Mouse (Mus musculus) liver, adult 2 months (tissue): ENCODE results near the gene Mgarp. TPM values are rescaled to one million over a fixed set of nuclear protein-coding genes. Genes with fewer than 3 reads are reported as not detected.
"Not testable (repeated sequence)": the region's sequence is repeated elsewhere in the genome, so short reads cannot be mapped to it uniquely, and the experiment has no call there.

Experiments used
- DNase-seq: peaks from one replicate; pipeline ENCODE4 v3.0.0-alpha.2; 2011; ENCODE audit warnings: low read depth, low spot score; ENCODE audit errors: extremely low read depth
- H3K27ac ChIP-seq: fragments of 200-500 bp; replicated peaks from 2 replicates; pipeline ENCODE4 v1.5.1; 2012; ENCODE audit warnings: low read depth, mild to moderate bottlenecking, control low read depth, inconsistent platforms, low read length; ENCODE audit not compliant: insufficient read depth
- H3K27me3 ChIP-seq: fragments of 200-500 bp; 2 replicates; pipeline ENCODE4 v1.6.1; 2012; ENCODE audit warnings: mild to moderate bottlenecking, moderate library complexity, low read length, inconsistent platforms; ENCODE audit not compliant: control insufficient read depth, insufficient read depth
- H3K36me3 ChIP-seq: fragments of 200-500 bp; 2 replicates; pipeline ENCODE4 v1.6.1; 2012; ENCODE audit warnings: low read length, inconsistent platforms; ENCODE audit not compliant: control insufficient read depth, insufficient read depth
- H3K4me1 ChIP-seq: fragments of 200-500 bp; 2 replicates; pipeline ENCODE4 v1.6.1; 2011; ENCODE audit warnings: low read length; ENCODE audit not compliant: control insufficient read depth, insufficient read depth
- H3K4me3 ChIP-seq: fragments of 200-500 bp; 2 replicates; pipeline ENCODE4 v1.5.1; 2011; ENCODE audit warnings: low read depth, mild to moderate bottlenecking, control low read depth, low read length, moderate library complexity; ENCODE audit not compliant: insufficient read depth
- H3K79me2 ChIP-seq: fragments of 200-500 bp; 2 replicates; pipeline ENCODE4 v1.6.1; 2012; ENCODE audit warnings: inconsistent platforms, mild to moderate bottlenecking, low read length, moderate library complexity; ENCODE audit not compliant: control insufficient read depth, insufficient read depth
- H3K9ac ChIP-seq: fragments of 200-500 bp; 2 replicates; pipeline ENCODE4 v1.6.1; 2012; ENCODE audit warnings: low read depth, mild to moderate bottlenecking, control low read depth, inconsistent platforms, low read length
- CTCF ChIP-seq: fragments of 200-500 bp; IDR thresholded peaks from 2 replicates; pipeline ENCODE4 v1.5.1; 2011; ENCODE audit warnings: low read depth, low read length, control low read depth
- POLR2A ChIP-seq: fragments of 200-500 bp; IDR thresholded peaks from 2 replicates; pipeline ENCODE4 v1.6.1; 2011; ENCODE audit warnings: low read length, control low read depth; ENCODE audit not compliant: insufficient read depth; ENCODE audit errors: extremely low read depth
- WGBS: fragments of 180-500 bp; shearing (Covaris S2); methylation state at CpG from one replicate; pipeline ENCODE4 v1.1.7; 2018; 5-methylcytosine and 5-hydroxymethylcytosine counted together
- polyA plus RNA-seq: library from polyadenylated mRNA; depleted of rRNA; stranded (reverse); fragments of >200 nt; gene quantifications from 2 replicates; pipeline ENCODE4 v1.2.3, GENCODE M21; 2012
- total RNA-seq: library from RNA; depleted of rRNA; stranded (reverse); fragments of >200 nt; gene quantifications from 2 replicates; pipeline ENCODE4 v1.2.3, GENCODE M21; 2014

Gene Mgarp
- total and polyA plus RNA-seq, 2 experiments: not detected

- Histone ChIP-seq H3K27me3 (no peaks in the 10 kb centered on the region; the same call in 1 of the 2 replicates), H3K27ac (no peak overlapping the region), H3K79me2 (no peaks in the 10 kb centered on the region), H3K36me3 (no peaks in the 10 kb centered on the region), H3K9ac (no peak overlapping the region), H3K4me1 (no peaks in the 10 kb centered on the region; the same call in 1 of the 2 replicates), H3K4me3 (no peak overlapping the region)
- WGBS: 69% methylated on average over 19 of the region's 19 CpGs
- TF ChIP-seq POLR2A: no peak
- TF ChIP-seq CTCF: no peak
- DNase-seq: no peak
Measured at GRCm38 (mm10) chr3:51395461-51396145, 935 bp downstream of the Mgarp start.

GRCm38 (mm10) chr3:51394881-51395280 is 1.7 kb downstream of the Mgarp start:
- DNase-seq: no peak
- no peaks in the 10 kb centered on the region; the same call in 1 of the 2 replicates for H3K27me3 ChIP-seq
- TF ChIP-seq CTCF (no peak), POLR2A (no peak)
- no peak overlapping the region for H3K9ac ChIP-seq
- H3K36me3 ChIP-seq: no peaks in the 10 kb centered on the region
- H3K79me2 ChIP-seq: no peaks in the 10 kb centered on the region
- H3K27ac ChIP-seq: no peak overlapping the region
- no peaks in the 10 kb centered on the region; the same call in 1 of the 2 replicates for H3K4me1 ChIP-seq
- 94% methylated on average over 3 of the region's 3 CpGs for WGBS
- H3K4me3 ChIP-seq: no peak overlapping the region

- Histone ChIP-seq H3K9ac (no peak overlapping the region), H3K79me2 (no peaks in the 10 kb centered on the region), H3K4me3 (no peak overlapping the region), H3K4me1 (no peaks in the 10 kb centered on the region; the same call in 1 of the 2 replicates), H3K27ac (no peak overlapping the region), H3K27me3 (no peaks in the 10 kb centered on the region; the same call in 1 of the 2 replicates), H3K36me3 (no peaks in the 10 kb centered on the region)
- DNase-seq: no peak
- WGBS: 94% methylated on average over 2 of the region's 2 CpGs
- no peak for TF ChIP-seq POLR2A
- TF ChIP-seq CTCF: no peak
Measured at GRCm38 (mm10) chr3:51393651-51394050, 2.9 kb downstream of the Mgarp start.

GRCm38 (mm10) chr3:51393018-51393417 is 3.5 kb downstream of the Mgarp start:
- not testable (repeated sequence) for H3K27ac ChIP-seq, H3K4me1 ChIP-seq, H3K27me3 ChIP-seq, H3K4me3 ChIP-seq, H3K9ac ChIP-seq, H3K36me3 ChIP-seq, H3K79me2 ChIP-seq, DNase-seq
- WGBS: 96% methylated on average over 3 of the region's 3 CpGs

DNA sequence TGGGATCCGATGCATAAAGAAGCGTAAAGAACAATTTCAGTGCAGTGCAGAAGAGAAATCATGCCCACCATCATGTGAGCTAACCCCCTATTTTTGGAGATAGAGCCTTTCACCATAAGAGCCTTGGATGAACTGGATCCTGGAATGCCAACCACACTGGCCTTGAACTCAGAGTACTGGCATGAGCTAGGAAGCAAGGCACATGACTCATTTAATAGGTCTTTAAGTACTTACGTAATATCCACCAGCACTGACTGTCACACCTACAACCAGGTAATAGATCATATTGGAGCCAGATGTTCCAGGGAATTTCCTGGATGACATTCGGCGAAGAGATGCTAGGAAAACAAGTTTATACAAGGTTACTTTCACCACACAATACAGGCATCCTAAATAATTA is 4.9 kb downstream of the Mgarp start:
- no peaks in the 10 kb centered on the region; the same call in 1 of the 2 replicates for H3K27me3 ChIP-seq
- TF ChIP-seq POLR2A: no peak
- TF ChIP-seq CTCF: no peak
- no peak overlapping the region for H3K4me3 ChIP-seq
- no peaks in the 10 kb centered on the region for H3K36me3 ChIP-seq
- no peaks in the 10 kb centered on the region for H3K79me2 ChIP-seq
- no peaks in the 10 kb centered on the region for H3K4me1 ChIP-seq
- DNase-seq: no peak
- H3K27ac ChIP-seq: no peak overlapping the region
- H3K9ac ChIP-seq: no peak overlapping the region
- 88% methylated on average over 5 of the region's 5 CpGs for WGBS

DNA sequence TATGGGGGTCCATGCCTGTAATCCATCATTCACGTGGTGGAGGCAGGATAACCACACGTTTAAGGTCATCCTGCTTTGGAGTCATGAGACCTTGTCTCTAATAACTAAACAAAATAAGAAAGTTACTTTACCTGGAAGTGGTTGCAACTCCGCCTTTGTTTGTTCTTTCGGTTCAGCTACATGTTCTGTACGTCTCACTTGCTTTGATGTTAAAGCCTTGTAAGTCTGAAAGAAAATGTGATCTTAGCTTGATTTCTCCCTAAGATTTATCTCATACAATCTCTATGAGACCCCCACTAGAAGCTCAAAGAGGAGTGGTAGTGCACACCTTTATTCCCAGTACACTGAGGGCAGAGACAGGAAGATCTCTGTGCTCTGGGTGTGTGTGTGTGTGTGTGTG is 5.4 kb downstream of the Mgarp start:
- H3K27me3 ChIP-seq: no peaks in the 10 kb centered on the region; the same call in 1 of the 2 replicates
- no peak overlapping the region for H3K9ac ChIP-seq
- TF ChIP-seq CTCF (no peak), POLR2A (no peak)
- 84% methylated on average over 5 of the region's 5 CpGs for WGBS
- H3K36me3 ChIP-seq: no peaks in the 10 kb centered on the region
- no peaks in the 10 kb centered on the region for H3K79me2 ChIP-seq
- no peak overlapping the region for H3K4me3 ChIP-seq
- DNase-seq: no peak
- no peak overlapping the region for H3K27ac ChIP-seq
- H3K4me1 ChIP-seq: no peaks in the 10 kb centered on the region
